Comparison of ENCODE assay signal across 8 mouse cellular contexts in genomic region chr1:22805726-22806625, GRCm38 (mm10). TPM values are rescaled to one million over a fixed set of nuclear protein-coding genes. Genes with fewer than 3 reads are reported as not detected.
A peak's percentile ranks its signal among the peaks of the same experiment; 100 is the strongest.
DNase-seq lines count a peak whose midpoint lies in the region; ATAC-seq and TF ChIP-seq lines count a peak whose summit lies in the region.

TSS of gene Rims1 (minus strand) at chr1:22805994.

- peak within 1 kb of the TSS; percentile 81 for H3K9ac ChIP-seq in embryonic facial prominence, embryonic 11.5 days (replicated peaks; ENCODE audit: low read length)
- H3K9ac ChIP-seq in liver, embryonic 14.5 days (replicated peaks) = no peak within 1 kb of the TSS
- H3K9ac ChIP-seq in neural tube, embryonic 14.5 days (replicated peaks; ENCODE audit: low read depth, low read length) = peak within 1 kb of the TSS; percentile 95

- no peak within 1 kb of the TSS for H3K4me3 ChIP-seq in thymus, adult 2 months (ENCODE audit: control insufficient read depth, insufficient read depth, low read length)
- H3K4me3 ChIP-seq in embryonic facial prominence, embryonic 11.5 days (ENCODE audit: low read depth, low read length) = peak within 1 kb of the TSS; percentile 67
- H3K4me3 ChIP-seq in heart, embryonic 10.5 days = peak within 1 kb of the TSS; percentile 76
- H3K4me3 ChIP-seq in liver, embryonic 14.5 days (ENCODE audit: insufficient read depth in 1 of 2, low read depth in 2 of 2, low read length in 2 of 2) = peak within 1 kb of the TSS; percentile 14 to 35; a peak in 3 of 4 replicates
- H3K4me3 ChIP-seq in neural tube, embryonic 14.5 days (ENCODE audit: low read depth, low read length) = peak within 1 kb of the TSS; percentile 75

- no peak within 1 kb of the TSS for H3K27ac ChIP-seq in thymus, adult 2 months (ENCODE audit: control insufficient read depth, insufficient read depth, low read length)
- no peak within 1 kb of the TSS for H3K27ac ChIP-seq in embryonic facial prominence, embryonic 11.5 days (replicated peaks; ENCODE audit: low read depth, low read length)
- H3K27ac ChIP-seq in heart, embryonic 10.5 days = peak within 1 kb of the TSS; percentile 87
- no peak within 1 kb of the TSS for H3K27ac ChIP-seq in liver, embryonic 14.5 days
- H3K27ac ChIP-seq in neural tube, embryonic 14.5 days (ENCODE audit: low read depth, low read length) = peak within 1 kb of the TSS; percentile 90

- H3K4me1 ChIP-seq in thymus, adult 2 months (replicated peaks; ENCODE audit: control insufficient read depth, insufficient read depth, low read length) = no peaks in the 10 kb centered on the region
- peaks cover 3% of the 10 kb centered on the region; the same call in 1 of the 2 replicates for H3K4me1 ChIP-seq in embryonic facial prominence, embryonic 11.5 days (ENCODE audit: control insufficient read depth, insufficient read depth, low read length)
- H3K4me1 ChIP-seq in heart, embryonic 10.5 days = peaks cover 11% of the 10 kb centered on the region; the same call in 1 of the 2 replicates
- H3K4me1 ChIP-seq in liver, embryonic 14.5 days (replicated peaks; ENCODE audit: control insufficient read depth in 2 of 2, insufficient read depth in 2 of 2, low read length in 1 of 2) = no peaks in the 10 kb centered on the region
- peaks cover 6% of the 10 kb centered on the region; the same call in 1 of the 2 replicates for H3K4me1 ChIP-seq in neural tube, embryonic 14.5 days (ENCODE audit: control insufficient read depth, insufficient read depth, low read length)

- H3K27me3 ChIP-seq in thymus, adult 2 months (ENCODE audit: control insufficient read depth, insufficient read depth, low read length) = peaks cover 3% of the 10 kb centered on the region; the same call in 1 of the 2 replicates
- peaks cover 2% of the 10 kb centered on the region; the same call in 1 of the 2 replicates for H3K27me3 ChIP-seq in embryonic facial prominence, embryonic 11.5 days (ENCODE audit: control insufficient read depth, insufficient read depth, low read length)
- peaks cover 30% of the 10 kb centered on the region; the same call in 1 of the 2 replicates for H3K27me3 ChIP-seq in heart, embryonic 10.5 days (ENCODE audit: insufficient read depth, poor library complexity, severe bottlenecking)
- peaks cover 15% of the 10 kb centered on the region for H3K27me3 ChIP-seq in liver, embryonic 14.5 days (ENCODE audit: control insufficient read depth, insufficient read depth, low read length)
- no peaks in the 10 kb centered on the region for H3K27me3 ChIP-seq in neural tube, embryonic 14.5 days (ENCODE audit: control insufficient read depth, insufficient read depth, low read length)

- peak; percentile 28 for DNase-seq in thymus, postnatal 4 days
- no peak for DNase-seq in thymus, adult 2 months
- DNase-seq in embryonic facial prominence, embryonic 11.5 days (ENCODE audit: low spot score) = peak; percentile 65
- DNase-seq in heart, embryonic 10.5 days (ENCODE audit: low spot score) = peak; percentile 75
- DNase-seq in kidney, postnatal 25 days = peak; percentile 18 to 41
- no peak for DNase-seq in liver, embryonic 14.5 days (ENCODE audit: low read depth in 3 of 3, low spot score in 3 of 3)
- DNase-seq in urinary bladder, postnatal 4 days (ENCODE audit: low spot score in 2 of 2) = peak; percentile 28 to 59

- ATAC-seq in embryonic facial prominence, embryonic 11.5 days (replicated peaks; ENCODE audit: insufficient number of reproducible peaks, low FRiP score, low TSS enrichment, low read depth) = peak; percentile 93
- ATAC-seq in liver, embryonic 14.5 days (ENCODE audit: insufficient read depth) = peak; percentile 39; the same call in 1 of the 2 replicates
- ATAC-seq in neural tube, embryonic 14.5 days (ENCODE audit: low read depth) = peak; percentile 94

- no peaks in the 10 kb centered on the region for H3K9me3 ChIP-seq in embryonic facial prominence, embryonic 11.5 days (replicated peaks; ENCODE audit: control insufficient read depth, low read length)
- H3K9me3 ChIP-seq in heart, embryonic 10.5 days = no peaks in the 10 kb centered on the region
- H3K9me3 ChIP-seq in liver, embryonic 14.5 days (ENCODE audit: control insufficient read depth, low read length) = no peaks in the 10 kb centered on the region
- no peaks in the 10 kb centered on the region for H3K9me3 ChIP-seq in neural tube, embryonic 14.5 days (ENCODE audit: control insufficient read depth, low read length)

- peak within 1 kb of the TSS; percentile 90 for H3K4me2 ChIP-seq in embryonic facial prominence, embryonic 11.5 days (ENCODE audit: low read depth, low read length)
- peak within 1 kb of the TSS; percentile 51 for H3K4me2 ChIP-seq in liver, embryonic 14.5 days (ENCODE audit: low read depth)
- H3K4me2 ChIP-seq in neural tube, embryonic 14.5 days (ENCODE audit: low read depth, low read length) = peak within 1 kb of the TSS; percentile 73

- WGBS in thymus, adult 2 months = 3% methylated on average over 75 of the region's 76 CpGs
- 1% methylated on average over 57 of the region's 76 CpGs for WGBS in embryonic facial prominence, embryonic 11.5 days
- WGBS in heart, embryonic 10.5 days = 2% methylated on average over 70 of the region's 76 CpGs
- WGBS in liver, embryonic 14.5 days (ENCODE audit: insufficient replicate concordance) = 2% methylated on average over 64 of the region's 76 CpGs
- under 1% methylated on average over 40 of the region's 76 CpGs for WGBS in neural tube, embryonic 14.5 days

- H3K36me3 ChIP-seq in thymus, adult 2 months (ENCODE audit: control insufficient read depth, insufficient read depth, low read length) = no peaks in the 10 kb centered on the region
- H3K36me3 ChIP-seq in embryonic facial prominence, embryonic 11.5 days (replicated peaks; ENCODE audit: control insufficient read depth, insufficient read depth, low read depth, low read length) = no peaks in the 10 kb centered on the region
- no peaks in the 10 kb centered on the region for H3K36me3 ChIP-seq in heart, embryonic 10.5 days
- H3K36me3 ChIP-seq in liver, embryonic 14.5 days (replicated peaks; ENCODE audit: control insufficient read depth, insufficient read depth, low read depth) = no peaks in the 10 kb centered on the region
- no peaks in the 10 kb centered on the region for H3K36me3 ChIP-seq in neural tube, embryonic 14.5 days (ENCODE audit: control insufficient read depth, insufficient read depth, low read length)

- TF ChIP-seq CTCF in thymus, adult 2 months (IDR thresholded peaks at IDR 0.05; ENCODE audit: borderline replicate concordance, control insufficient read depth, extremely low read depth, insufficient read depth, low read length, poor library complexity) = no peak
- no peak for TF ChIP-seq CTCF in liver, embryonic 14.5 days (IDR thresholded peaks at IDR 0.05; ENCODE audit: low read depth)

- TF ChIP-seq EP300 in liver, embryonic 14.5 days (IDR thresholded peaks at IDR 0.05; ENCODE audit: low read depth) = no peak

- no peak for TF ChIP-seq POLR2A in thymus, adult 2 months (IDR thresholded peaks at IDR 0.05; ENCODE audit: control insufficient read depth, extremely low read depth, insufficient read depth, low read length, poor library complexity)

RNA-seq across cellular contexts. Expression of gene Rims1, which starts in this region (rescaled TPM):
- not detected in 2 replicates for polyA plus RNA-seq in thymus, adult 2 months (2012; rRNA removed)
- polyA plus RNA-seq in embryonic facial prominence, embryonic 11.5 days (2014; fragmentation: Nextera tagmentation; extraction: Ambion mirVana) = 2.0 and 2.6 TPM in 2 replicates
- polyA plus RNA-seq in heart, embryonic 10.5 days (2016; fragmentation: Nextera tagmentation; extraction: Ambion mirVana) = 0.92 and 1.2 TPM in 2 replicates
- polyA plus RNA-seq in liver, embryonic 14.5 days (2012; rRNA removed) = 0.02 TPM in 1 of 2 replicates, not detected in the other
- polyA plus RNA-seq in liver, embryonic 14.5 days (2014; fragmentation: Nextera tagmentation; extraction: Ambion mirVana) = not detected in 2 replicates
- polyA plus RNA-seq in neural tube, embryonic 14.5 days (2014; fragmentation: Nextera tagmentation; extraction: Ambion mirVana) = 25.2 and 28.4 TPM in 2 replicates

Comparison
In these comparisons a context has a peak if more than half of its experiments do, and no peak if none do; other contexts are left out.
1. DNase-seq: peak in thymus, postnatal 4 days (single experiment), embryonic facial prominence, embryonic 11.5 days (single experiment), heart, embryonic 10.5 days (single experiment), kidney, postnatal 25 days (2 of 2) and urinary bladder, postnatal 4 days (2 of 2); none in thymus, adult 2 months (single experiment) and liver, embryonic 14.5 days (0 of 3).
2. Peak in ATAC-seq, H3K4me3 ChIP-seq and H3K4me2 ChIP-seq in liver, embryonic 14.5 days; RNA of the gene not detected or under 1 TPM.
3. H3K27ac ChIP-seq: peak in heart, embryonic 10.5 days (single experiment) and neural tube, embryonic 14.5 days (single experiment); none in thymus, adult 2 months (single experiment), embryonic facial prominence, embryonic 11.5 days (single experiment) and liver, embryonic 14.5 days (single experiment).
4. ATAC-seq: peak in every context shown above with its lines; median percentile 94 in neural tube, embryonic 14.5 days; 93 in embryonic facial prominence, embryonic 11.5 days; 39 in liver, embryonic 14.5 days.
5. Peak in every context shown above with its lines, with median percentiles within 50 percentile points of each other: H3K4me2 ChIP-seq.